Mouse (Mus musculus): ENCODE data around the gene Ankrd36.
"Not testable (repeated sequence)": the region's sequence is repeated elsewhere in the genome, so short reads cannot be mapped to it uniquely, and the experiment has no call there.

Gene Ankrd36

DNA sequence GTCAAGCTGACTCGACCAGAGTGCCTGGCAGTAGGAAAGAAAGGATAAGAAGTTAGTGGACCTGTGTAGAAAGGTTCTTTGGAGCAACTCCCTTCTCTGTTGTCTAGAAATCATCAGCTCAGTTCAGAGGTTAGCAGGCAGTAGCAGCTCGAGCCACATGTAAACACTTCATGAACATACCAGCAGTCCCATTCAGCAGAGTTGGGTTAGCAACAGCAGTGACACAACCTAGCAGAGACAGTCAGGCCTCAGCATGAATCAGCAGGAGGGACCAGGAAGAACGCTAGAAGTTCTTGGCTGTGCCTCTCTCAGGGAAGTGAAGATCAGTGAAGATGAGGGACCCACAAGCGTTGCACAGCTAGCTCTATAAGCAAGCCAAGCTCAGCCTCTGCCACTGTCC, 24.0 kb upstream of the Ankrd36 start:
- no peak for DNase-seq (ENCODE audit: low read depth, low spot score)

DNA sequence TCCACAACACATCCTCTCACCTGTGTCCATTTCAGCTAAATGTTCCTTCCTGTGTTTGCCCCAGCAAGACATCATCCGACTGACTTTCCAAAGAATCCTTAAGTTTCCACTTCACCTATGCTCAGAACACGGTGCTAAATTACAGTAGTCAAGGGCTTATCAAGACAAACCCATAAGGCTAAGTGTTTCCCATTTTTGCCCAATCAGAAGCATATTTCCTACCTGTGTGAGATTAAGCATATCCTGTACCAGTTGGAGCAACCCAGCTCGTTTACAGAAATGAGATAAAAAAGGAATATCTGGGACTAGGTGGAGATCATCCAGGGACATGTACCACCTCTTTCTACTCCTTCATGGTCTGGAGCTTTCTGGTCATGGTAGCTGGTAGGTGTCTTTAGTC, 22.8 kb upstream of the Ankrd36 start:
- no peak for DNase-seq (ENCODE audit: low read depth, low spot score)

DNA sequence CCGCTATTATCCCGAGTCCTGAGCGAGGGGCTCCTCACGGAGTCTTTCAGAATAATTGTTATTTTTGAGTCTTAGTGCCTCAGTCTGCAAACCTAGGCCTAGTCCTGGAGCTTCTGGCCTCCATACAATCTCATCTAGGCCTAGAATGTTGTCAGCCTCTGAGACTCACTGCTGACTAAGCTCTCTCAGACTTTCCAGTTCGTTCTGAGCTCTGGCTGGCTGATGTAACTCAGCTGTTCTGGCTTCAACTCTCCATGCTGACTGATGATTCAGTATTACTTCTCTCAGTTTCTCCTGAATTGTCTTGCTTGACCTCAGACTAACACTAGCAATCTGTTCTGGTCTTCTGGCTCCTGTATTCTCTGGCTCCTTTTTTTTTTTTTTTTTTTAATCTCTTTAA, 18.1 kb upstream of the Ankrd36 start:
- no peak for DNase-seq (ENCODE audit: low read depth, low spot score)

- no peak for DNase-seq (ENCODE audit: low read depth, low spot score)
Measured at GRCm38 (mm10) chr11:5551931-5552330, 17.6 kb upstream of the Ankrd36 start.

DNA sequence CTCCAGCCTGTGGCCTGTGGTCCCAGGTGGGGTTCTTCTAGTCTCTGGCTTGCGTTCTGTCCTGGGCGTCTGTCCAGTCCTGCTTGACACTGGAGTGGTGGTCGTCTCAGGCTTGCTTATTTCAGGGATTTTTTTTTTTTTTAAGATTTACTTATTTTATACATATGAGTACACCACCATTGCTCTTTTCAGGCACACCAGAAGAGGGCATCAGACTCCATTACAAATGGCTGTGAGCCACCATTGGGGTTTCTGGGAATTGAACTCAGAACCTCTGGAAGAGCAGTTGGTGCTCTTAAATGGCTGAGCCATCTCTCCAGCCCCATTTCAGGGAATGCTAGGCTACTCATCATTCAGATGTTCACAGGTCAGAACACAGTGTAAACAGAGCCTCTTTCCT, 9.2 kb upstream of the Ankrd36 start:
- DNase-seq (ENCODE audit: low read depth, low spot score), result no peak

DNA sequence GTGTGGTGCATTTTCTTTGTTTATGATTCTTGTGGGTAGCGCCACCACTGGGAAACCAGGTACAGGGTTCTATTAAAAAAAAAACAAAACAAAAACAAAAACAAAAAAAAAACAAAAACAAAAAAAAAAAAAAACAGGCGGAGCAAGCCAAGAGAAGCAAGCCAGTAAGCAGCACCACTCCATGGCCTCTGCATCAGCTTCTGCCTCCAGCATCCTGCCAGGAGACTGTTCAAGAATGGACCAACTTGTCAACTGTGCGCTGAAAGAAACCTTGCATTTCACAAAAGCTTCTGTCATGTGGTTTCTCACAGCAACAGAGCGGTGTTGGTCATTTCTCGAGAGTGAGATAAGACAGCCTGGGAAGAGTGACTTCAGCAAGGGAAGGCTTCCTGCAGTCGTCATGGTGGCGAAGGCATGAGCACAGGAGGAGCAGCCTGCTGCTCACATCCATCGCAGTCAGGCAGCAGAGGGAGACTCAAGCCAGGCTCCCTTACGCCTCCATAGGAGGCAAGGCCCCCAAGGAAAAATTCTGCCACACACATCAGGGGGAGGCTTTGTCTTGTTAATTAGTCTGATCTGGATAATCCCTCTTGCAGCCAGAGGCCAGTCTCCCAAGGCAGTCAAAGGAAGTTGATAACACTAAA, 6.7 kb upstream of the Ankrd36 start:
- no peak for DNase-seq (ENCODE audit: low read depth, low spot score)

- DNase-seq (ENCODE audit: low read depth, low spot score), result no peak
Measured at GRCm38 (mm10) chr11:5563898-5564297, 5.6 kb upstream of the Ankrd36 start.

- DNase-seq (ENCODE audit: low read depth, low spot score), result no peak
Measured at GRCm38 (mm10) chr11:5565596-5565995, 3.9 kb upstream of the Ankrd36 start.

GRCm38 (mm10) chr11:5566506-5566905, 3.0 kb upstream of the Ankrd36 start:
- no peak for DNase-seq (ENCODE audit: low read depth, low spot score)

- DNase-seq (ENCODE audit: low read depth, low spot score), result no peak
Measured at GRCm38 (mm10) chr11:5567654-5568053, 1.8 kb upstream of the Ankrd36 start.

- no peak for DNase-seq (ENCODE audit: low read depth, low spot score)
Measured at GRCm38 (mm10) chr11:5568082-5568481, 1.4 kb upstream of the Ankrd36 start.

DNA sequence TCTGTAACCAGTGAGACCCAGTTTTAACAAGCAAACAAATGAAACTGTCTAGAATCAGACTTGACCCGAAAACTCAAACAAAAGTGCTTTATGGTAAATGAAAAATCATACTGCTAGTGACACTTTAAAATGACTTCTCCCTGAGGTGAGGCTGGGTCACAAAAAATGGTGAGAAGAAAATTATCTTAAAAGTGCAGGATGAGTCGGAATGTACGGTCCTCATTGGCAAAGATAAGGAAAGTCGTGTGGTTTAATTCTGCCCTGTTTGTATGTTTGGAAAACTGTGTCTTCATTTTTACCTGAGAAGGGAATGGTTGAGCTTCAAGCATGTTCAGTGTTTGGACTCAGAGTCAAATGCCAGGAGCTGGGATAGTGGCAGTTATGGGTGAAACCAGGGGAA, 2.4 kb downstream of the Ankrd36 start:
- DNase-seq (ENCODE audit: low read depth, low spot score), result no peak

GRCm38 (mm10) chr11:5573821-5574220, 4.3 kb downstream of the Ankrd36 start:
- no peak for DNase-seq (ENCODE audit: low read depth, low spot score)

DNA sequence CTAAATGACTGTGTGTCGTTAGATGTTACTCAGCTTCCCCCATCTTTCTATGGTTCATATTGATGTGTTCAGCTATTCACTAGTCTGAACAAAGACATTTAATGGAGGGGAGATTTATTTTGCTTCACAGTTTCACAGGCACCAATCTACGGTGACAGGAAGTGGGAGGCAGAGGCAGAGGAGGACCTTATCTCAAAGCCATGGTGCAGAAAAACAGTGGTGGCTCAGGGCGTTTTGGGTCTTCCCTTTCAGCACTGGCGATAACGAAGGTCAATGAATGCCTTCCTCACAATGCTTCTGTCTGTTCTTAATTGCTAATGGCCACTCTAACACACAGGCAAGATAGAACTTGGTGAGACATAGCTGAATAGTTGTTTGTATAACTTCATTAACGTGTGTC, 5.6 kb downstream of the Ankrd36 start:
- DNase-seq (ENCODE audit: low read depth, low spot score), result no peak

- no peak for DNase-seq (ENCODE audit: low read depth, low spot score)
Measured at GRCm38 (mm10) chr11:5592336-5592735, 22.9 kb downstream of the Ankrd36 start.

- DNase-seq (ENCODE audit: low read depth, low spot score), result no peak
Measured at GRCm38 (mm10) chr11:5595381-5595791, 25.9 kb downstream of the Ankrd36 start.

- no peak for DNase-seq (ENCODE audit: low read depth, low spot score)
Measured at GRCm38 (mm10) chr11:5595792-5596191, 26.3 kb downstream of the Ankrd36 start.

- no peak for DNase-seq (ENCODE audit: low read depth, low spot score)
Measured at GRCm38 (mm10) chr11:5596756-5597155, 27.3 kb downstream of the Ankrd36 start.

DNA sequence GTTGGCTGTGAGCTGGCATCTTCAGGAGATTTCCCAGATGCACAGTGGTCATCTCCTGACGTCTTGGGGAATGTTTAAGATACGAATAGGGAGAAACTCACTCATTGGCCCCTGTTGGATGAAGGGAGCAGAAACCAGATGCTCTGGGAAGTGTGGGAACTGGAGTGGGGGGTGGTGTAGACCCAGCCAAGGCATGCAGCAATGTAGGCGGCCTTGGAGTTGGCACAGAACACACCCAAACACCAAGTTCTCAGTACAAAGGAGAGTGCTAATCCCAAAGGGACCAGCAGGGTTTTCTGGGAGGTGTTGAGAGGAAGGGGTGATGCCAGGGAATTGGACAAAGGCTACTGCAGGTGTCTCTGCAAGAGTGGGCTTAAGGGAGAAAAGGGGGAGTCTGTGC, 35.9 kb downstream of the Ankrd36 start:
- DNase-seq (ENCODE audit: low read depth, low spot score), result no peak

DNA sequence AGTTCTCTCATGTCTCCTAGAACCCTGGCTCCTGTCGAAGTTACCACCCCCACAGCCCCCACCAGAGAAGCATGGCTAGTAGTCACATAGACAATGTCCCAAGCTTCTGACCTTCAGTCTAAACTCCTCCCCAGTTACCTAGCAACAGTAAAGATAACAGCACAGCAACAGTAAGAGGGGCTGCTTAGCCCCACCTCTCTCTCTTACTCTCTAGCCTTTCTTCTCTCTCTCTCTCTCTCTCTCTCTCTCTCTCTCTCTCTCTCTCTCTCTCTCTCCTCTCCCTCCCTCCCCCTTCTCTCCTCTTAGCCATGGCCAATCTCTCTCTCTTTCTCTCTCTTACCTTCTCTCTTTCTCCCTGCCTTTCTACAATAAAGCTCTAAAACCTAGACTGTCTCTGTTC, 42.4 kb downstream of the Ankrd36 start:
- DNase-seq (ENCODE audit: low read depth, low spot score), result not testable (repeated sequence)

DNA sequence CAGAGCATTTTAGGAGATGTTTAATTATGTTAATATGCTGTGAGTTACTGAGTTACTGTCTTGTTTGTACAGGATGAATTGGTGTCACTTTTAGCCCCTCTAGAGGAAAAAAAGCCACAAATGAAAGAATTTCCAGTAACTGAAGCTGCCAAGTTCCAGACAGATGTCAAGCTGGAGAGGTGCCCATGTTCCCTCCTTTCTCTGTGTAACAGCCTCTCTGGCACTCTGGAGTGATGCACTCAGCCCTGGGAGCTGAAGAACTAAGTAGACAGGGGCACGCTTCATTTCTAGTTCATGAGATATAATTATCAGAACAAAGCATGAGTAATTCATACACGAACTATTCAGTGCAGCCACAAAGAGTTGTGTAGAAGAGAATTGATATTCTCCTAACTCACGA, 45.0 kb downstream of the Ankrd36 start:
- DNase-seq (ENCODE audit: low read depth, low spot score), result no peak

DNA sequence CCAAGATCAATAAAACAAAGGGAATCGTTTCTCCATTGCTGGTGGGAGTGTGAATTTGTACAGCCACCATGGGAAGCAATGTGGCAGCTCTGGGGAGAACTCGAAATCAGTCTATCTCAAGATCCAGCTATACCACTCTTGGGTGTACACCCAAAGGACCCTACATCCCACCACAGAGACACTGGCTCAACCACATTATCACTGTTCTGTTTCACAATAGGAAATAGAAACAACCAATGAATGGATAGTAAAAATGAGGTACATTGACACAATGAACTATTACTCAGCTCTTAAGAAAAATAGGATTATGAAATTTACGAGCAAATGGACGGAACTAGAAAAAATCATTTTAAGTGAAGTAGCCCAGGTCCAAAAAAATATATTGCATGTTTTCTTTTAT, 55.6 kb downstream of the Ankrd36 start:
- no peak for DNase-seq (ENCODE audit: low read depth, low spot score)

DNA sequence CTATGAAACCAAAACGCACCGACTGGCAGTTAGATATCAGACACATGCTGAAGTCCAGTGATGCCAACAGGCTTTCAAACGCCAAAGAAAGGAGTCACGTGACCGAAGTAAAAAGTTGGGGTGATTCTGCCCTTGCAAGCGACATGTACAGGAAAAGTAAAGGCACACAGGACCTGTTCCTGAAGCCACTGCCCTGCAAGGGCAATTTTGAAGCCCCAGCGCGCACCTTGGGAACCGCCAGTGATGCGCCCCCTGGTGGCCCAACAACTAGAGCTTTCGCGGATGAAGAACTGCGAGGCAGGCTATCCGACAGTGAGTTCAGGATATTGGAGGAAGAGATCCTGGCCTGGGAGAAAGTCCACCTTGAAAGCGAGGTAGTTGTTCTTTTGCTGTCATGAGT, 59.5 kb downstream of the Ankrd36 start:
- no peak for DNase-seq (ENCODE audit: low read depth, low spot score)

GRCm38 (mm10) chr11:5643085-5643484, 73.6 kb downstream of the Ankrd36 start:
- no peak for DNase-seq (ENCODE audit: low read depth, low spot score)
